Mouse (Mus musculus): ENCODE measurements at regions not wholly inside any gene's neighbourhood (a gene's known extent, or its start where the extent isn't known, plus 50 kb on each side); places are given as distances from the start of the nearest gene placed in this dataset.
"Not testable (repeated sequence)": the region's sequence is repeated elsewhere in the genome, so short reads cannot be mapped to it uniquely, and the experiment has no call there.

- H3K27me3 ChIP-seq (ENCODE audit: control insufficient read depth, insufficient read depth, low read length) = no peaks in the 10 kb centered on the region
- no peak for DNase-seq
- no peaks in the 10 kb centered on the region for H3K4me1 ChIP-seq (replicated peaks; ENCODE audit: control insufficient read depth, insufficient read depth, low read length)
- 97% methylated on average over 2 of the region's 2 CpGs for WGBS
- H3K27ac ChIP-seq (ENCODE audit: control insufficient read depth, insufficient read depth, low read length) = no peak overlapping the region
- H3K4me3 ChIP-seq (ENCODE audit: control insufficient read depth, insufficient read depth, low read length) = no peak overlapping the region
- TF ChIP-seq POLR2A (IDR thresholded peaks at IDR 0.05; ENCODE audit: control insufficient read depth, extremely low read depth, insufficient read depth, low read length, poor library complexity) (no peak), CTCF (IDR thresholded peaks at IDR 0.05; ENCODE audit: borderline replicate concordance, control insufficient read depth, extremely low read depth, insufficient read depth, low read length, poor library complexity) (no peak)
- no peaks in the 10 kb centered on the region for H3K36me3 ChIP-seq (ENCODE audit: control insufficient read depth, insufficient read depth, low read length)
Observed at GRCm38 (mm10) chr1:105463819-105464614, 107.5 kb upstream of the Rnf152 start.

- H3K27me3 ChIP-seq (ENCODE audit: control insufficient read depth, insufficient read depth, low read length) = no peaks in the 10 kb centered on the region
- TF ChIP-seq CTCF (IDR thresholded peaks at IDR 0.05; ENCODE audit: borderline replicate concordance, control insufficient read depth, extremely low read depth, insufficient read depth, low read length, poor library complexity) (no peak), POLR2A (IDR thresholded peaks at IDR 0.05; ENCODE audit: control insufficient read depth, extremely low read depth, insufficient read depth, low read length, poor library complexity) (no peak)
- 92% methylated on average over 1 of the region's 1 CpGs for whole genome bisulfite sequencing
- no peak overlapping the region for H3K27ac ChIP-seq (ENCODE audit: control insufficient read depth, insufficient read depth, low read length)
- no peaks in the 10 kb centered on the region for H3K36me3 ChIP-seq (ENCODE audit: control insufficient read depth, insufficient read depth, low read length)
- no peak overlapping the region for H3K4me3 ChIP-seq (ENCODE audit: control insufficient read depth, insufficient read depth, low read length)
- DNase-seq = no peak
- no peaks in the 10 kb centered on the region for H3K4me1 ChIP-seq (replicated peaks; ENCODE audit: control insufficient read depth, insufficient read depth, low read length)
Observed at GRCm38 (mm10) chr1:105462695-105463094, 106.2 kb upstream of the Rnf152 start.

GRCm38 (mm10) chr1:105455783-105456182, 99.3 kb upstream of the Rnf152 start:
- not testable (repeated sequence) for H3K27ac ChIP-seq (ENCODE audit: control insufficient read depth, insufficient read depth, low read length); H3K36me3 ChIP-seq (ENCODE audit: control insufficient read depth, insufficient read depth, low read length); H3K4me1 ChIP-seq (replicated peaks; ENCODE audit: control insufficient read depth, insufficient read depth, low read length); H3K27me3 ChIP-seq (ENCODE audit: control insufficient read depth, insufficient read depth, low read length); DNase-seq; H3K4me3 ChIP-seq (ENCODE audit: control insufficient read depth, insufficient read depth, low read length)
- WGBS = 97% methylated on average over 13 of the region's 13 CpGs

- Histone ChIP-seq H3K27me3 (ENCODE audit: control insufficient read depth, insufficient read depth, low read length) (no peaks in the 10 kb centered on the region), H3K27ac (ENCODE audit: control insufficient read depth, insufficient read depth, low read length) (no peak overlapping the region), H3K36me3 (ENCODE audit: control insufficient read depth, insufficient read depth, low read length) (no peaks in the 10 kb centered on the region), H3K4me1 (replicated peaks; ENCODE audit: control insufficient read depth, insufficient read depth, low read length) (no peaks in the 10 kb centered on the region), H3K4me3 (ENCODE audit: control insufficient read depth, insufficient read depth, low read length) (no peak overlapping the region)
- 97% methylated on average over 1 of the region's 1 CpGs for WGBS
- DNase-seq = no peak
- TF ChIP-seq CTCF (IDR thresholded peaks at IDR 0.05; ENCODE audit: borderline replicate concordance, control insufficient read depth, extremely low read depth, insufficient read depth, low read length, poor library complexity) (no peak), POLR2A (IDR thresholded peaks at IDR 0.05; ENCODE audit: control insufficient read depth, extremely low read depth, insufficient read depth, low read length, poor library complexity) (no peak)
Observed at GRCm38 (mm10) chr1:105454687-105455086, 98.2 kb upstream of the Rnf152 start.

GRCm38 (mm10) chr1:105446212-105446611, 89.7 kb upstream of the Rnf152 start:
- no peak overlapping the region for H3K4me3 ChIP-seq (ENCODE audit: control insufficient read depth, insufficient read depth, low read length)
- no peak for DNase-seq
- H3K27ac ChIP-seq (ENCODE audit: control insufficient read depth, insufficient read depth, low read length) = no peak overlapping the region
- no peaks in the 10 kb centered on the region for H3K36me3 ChIP-seq (ENCODE audit: control insufficient read depth, insufficient read depth, low read length)
- H3K27me3 ChIP-seq (ENCODE audit: control insufficient read depth, insufficient read depth, low read length) = no peaks in the 10 kb centered on the region
- TF ChIP-seq CTCF (IDR thresholded peaks at IDR 0.05; ENCODE audit: borderline replicate concordance, control insufficient read depth, extremely low read depth, insufficient read depth, low read length, poor library complexity) = no peak
- TF ChIP-seq POLR2A (IDR thresholded peaks at IDR 0.05; ENCODE audit: control insufficient read depth, extremely low read depth, insufficient read depth, low read length, poor library complexity) = no peak
- H3K4me1 ChIP-seq (replicated peaks; ENCODE audit: control insufficient read depth, insufficient read depth, low read length) = no peaks in the 10 kb centered on the region
- WGBS = 38% methylated on average over 1 of the region's 1 CpGs

GRCm38 (mm10) chr1:105443546-105443945, 87.0 kb upstream of the Rnf152 start:
- WGBS = 74% methylated on average over 5 of the region's 5 CpGs
- DNase-seq = no peak
- no peaks in the 10 kb centered on the region for H3K27me3 ChIP-seq (ENCODE audit: control insufficient read depth, insufficient read depth, low read length)
- H3K27ac ChIP-seq (ENCODE audit: control insufficient read depth, insufficient read depth, low read length) = no peak overlapping the region
- TF ChIP-seq CTCF (IDR thresholded peaks at IDR 0.05; ENCODE audit: borderline replicate concordance, control insufficient read depth, extremely low read depth, insufficient read depth, low read length, poor library complexity) (no peak), POLR2A (IDR thresholded peaks at IDR 0.05; ENCODE audit: control insufficient read depth, extremely low read depth, insufficient read depth, low read length, poor library complexity) (no peak)
- H3K4me3 ChIP-seq (ENCODE audit: control insufficient read depth, insufficient read depth, low read length) = no peak overlapping the region
- no peaks in the 10 kb centered on the region for H3K36me3 ChIP-seq (ENCODE audit: control insufficient read depth, insufficient read depth, low read length)
- H3K4me1 ChIP-seq (replicated peaks; ENCODE audit: control insufficient read depth, insufficient read depth, low read length) = no peaks in the 10 kb centered on the region

- H3K4me1 ChIP-seq (replicated peaks; ENCODE audit: control insufficient read depth, insufficient read depth, low read length) = no peaks in the 10 kb centered on the region
- DNase-seq = no peak
- TF ChIP-seq CTCF (IDR thresholded peaks at IDR 0.05; ENCODE audit: borderline replicate concordance, control insufficient read depth, extremely low read depth, insufficient read depth, low read length, poor library complexity) (no peak), POLR2A (IDR thresholded peaks at IDR 0.05; ENCODE audit: control insufficient read depth, extremely low read depth, insufficient read depth, low read length, poor library complexity) (no peak)
- H3K36me3 ChIP-seq (ENCODE audit: control insufficient read depth, insufficient read depth, low read length) = no peaks in the 10 kb centered on the region
- no peaks in the 10 kb centered on the region for H3K27me3 ChIP-seq (ENCODE audit: control insufficient read depth, insufficient read depth, low read length)
- no peak overlapping the region for H3K4me3 ChIP-seq (ENCODE audit: control insufficient read depth, insufficient read depth, low read length)
- no peak overlapping the region for H3K27ac ChIP-seq (ENCODE audit: control insufficient read depth, insufficient read depth, low read length)
- WGBS = 96% methylated on average over 3 of the region's 3 CpGs
Observed at GRCm38 (mm10) chr1:105440296-105440695, 83.8 kb upstream of the Rnf152 start.

All from thymus, adult 2 months (tissue).